Mouse (Mus musculus): ENCODE results near the gene Abcf1. TPM values are rescaled to one million over a fixed set of nuclear protein-coding genes. Genes with fewer than 3 reads are reported as not detected.

Gene Abcf1
- polyA plus RNA-seq, 1 experiment: 122 TPM

GRCm38 (mm10) chr17:35914975-35915374, 54.6 kb downstream of the Abcf1 start:
- Histone ChIP-seq H3K27ac (ENCODE audit: control insufficient read depth, insufficient read depth, low read depth, low read length) (no peak overlapping the region), H3K36me3 (ENCODE audit: control insufficient read depth, insufficient read depth, low read length) (peaks cover 5% of the 10 kb centered on the region), H3K4me1 (ENCODE audit: control insufficient read depth, insufficient read depth, low read length) (peaks cover 4% of the 10 kb centered on the region), H3K4me3 (ENCODE audit: control insufficient read depth, low read depth, low read length) (peak overlapping the region; percentile 96), H3K27me3 (ENCODE audit: control insufficient read depth, insufficient read depth, low read length) (no peaks in the 10 kb centered on the region)
- TF ChIP-seq CTCF (IDR thresholded peaks at IDR 0.05; ENCODE audit: control insufficient read depth, insufficient read depth, insufficient replicate concordance, low read depth, low read length): no peak
- TF ChIP-seq POLR2A (IDR thresholded peaks at IDR 0.05; ENCODE audit: control insufficient read depth, low read depth, low read length): no peak

GRCm38 (mm10) chr17:35909919-35910369, 59.6 kb downstream of the Abcf1 start, which contains the start of gene Atat1:
Gene Atat1 (minus strand): TSS chr17:35910075.
- peaks cover 6% of the 10 kb centered on the region for H3K4me1 ChIP-seq (ENCODE audit: control insufficient read depth, insufficient read depth, low read length)
- peak within 1 kb of the TSS; percentile 98 for H3K27ac ChIP-seq (ENCODE audit: control insufficient read depth, insufficient read depth, low read depth, low read length)
- peak within 1 kb of the TSS; percentile 94 for H3K4me3 ChIP-seq (ENCODE audit: control insufficient read depth, low read depth, low read length)
- TF ChIP-seq CTCF (IDR thresholded peaks at IDR 0.05; ENCODE audit: control insufficient read depth, insufficient read depth, insufficient replicate concordance, low read depth, low read length) (0 out of 2 replicates have a peak, but pooled peaks have one; percentile 4), POLR2A (IDR thresholded peaks at IDR 0.05; ENCODE audit: control insufficient read depth, low read depth, low read length) (peak; percentile 89)
- peaks cover 2% of the 10 kb centered on the region; the same call in 1 of the 2 replicates for H3K36me3 ChIP-seq (ENCODE audit: control insufficient read depth, insufficient read depth, low read length)
- no peaks in the 10 kb centered on the region for H3K27me3 ChIP-seq (ENCODE audit: control insufficient read depth, insufficient read depth, low read length)

- Histone ChIP-seq H3K36me3 (ENCODE audit: control insufficient read depth, insufficient read depth, low read length) (peaks cover 2% of the 10 kb centered on the region; the same call in 1 of the 2 replicates), H3K4me3 (ENCODE audit: control insufficient read depth, low read depth, low read length) (peak overlapping the region; percentile 94), H3K4me1 (ENCODE audit: control insufficient read depth, insufficient read depth, low read length) (peaks cover 6% of the 10 kb centered on the region), H3K27ac (ENCODE audit: control insufficient read depth, insufficient read depth, low read depth, low read length) (peak overlapping the region; percentile 98), H3K27me3 (ENCODE audit: control insufficient read depth, insufficient read depth, low read length) (no peaks in the 10 kb centered on the region)
- TF ChIP-seq CTCF (IDR thresholded peaks at IDR 0.05; ENCODE audit: control insufficient read depth, insufficient read depth, insufficient replicate concordance, low read depth, low read length) (no peak), POLR2A (IDR thresholded peaks at IDR 0.05; ENCODE audit: control insufficient read depth, low read depth, low read length) (no peak)
These were observed 60.2 kb downstream of the Abcf1 start for GRCm38 (mm10) chr17:35909186-35909918.

- no peak overlapping the region for H3K27ac ChIP-seq (ENCODE audit: control insufficient read depth, insufficient read depth, low read depth, low read length)
- no peaks in the 10 kb centered on the region for H3K27me3 ChIP-seq (ENCODE audit: control insufficient read depth, insufficient read depth, low read length)
- H3K36me3 ChIP-seq (ENCODE audit: control insufficient read depth, insufficient read depth, low read length): no peaks in the 10 kb centered on the region; the same call in 1 of the 2 replicates
- H3K4me1 ChIP-seq (ENCODE audit: control insufficient read depth, insufficient read depth, low read length): peaks cover 6% of the 10 kb centered on the region
- TF ChIP-seq CTCF (IDR thresholded peaks at IDR 0.05; ENCODE audit: control insufficient read depth, insufficient read depth, insufficient replicate concordance, low read depth, low read length): no peak
- TF ChIP-seq POLR2A (IDR thresholded peaks at IDR 0.05; ENCODE audit: control insufficient read depth, low read depth, low read length): no peak
- H3K4me3 ChIP-seq (ENCODE audit: control insufficient read depth, low read depth, low read length): no peak overlapping the region
These were observed 62.0 kb downstream of the Abcf1 start for GRCm38 (mm10) chr17:35907609-35908008.

Other genes starting within 250 kb of the Abcf1 start
- gene Ier3, start 148.1 kb downstream of the Abcf1 start, polyA plus RNA-seq (2012; rRNA removed): 1.4 TPM in 2 replicates
- 13.7 and 14.1 TPM in 2 replicates for gene Flot1, start 146.5 kb downstream of the Abcf1 start, polyA plus RNA-seq (2012; rRNA removed)
- gene Tubb5, start 131.5 kb downstream of the Abcf1 start, polyA plus RNA-seq (2012; rRNA removed): 54.0 and 59.4 TPM in 2 replicates
- 73.7 and 81.1 TPM in 2 replicates for gene Mdc1, start 128.2 kb downstream of the Abcf1 start, polyA plus RNA-seq (2012; rRNA removed)
- 179 and 201 TPM in 2 replicates for gene Nrm, start 108.4 kb downstream of the Abcf1 start, polyA plus RNA-seq (2012; rRNA removed)
- gene Ppp1r18, start 104.2 kb downstream of the Abcf1 start, polyA plus RNA-seq (2012; rRNA removed): 34.1 and 36.8 TPM in 2 replicates
- 81.3 and 89.0 TPM in 2 replicates for gene Dhx16, start 89.9 kb downstream of the Abcf1 start, polyA plus RNA-seq (2012; rRNA removed)
- gene 2310061I04Rik, start 72.3 kb downstream of the Abcf1 start, polyA plus RNA-seq (2012; rRNA removed): 144 and 172 TPM in 2 replicates
- 158 and 171 TPM in 2 replicates for gene Atat1, start 59.7 kb downstream of the Abcf1 start, polyA plus RNA-seq (2012; rRNA removed)
- gene Mrps18b, start 53.4 kb downstream of the Abcf1 start, polyA plus RNA-seq (2012; rRNA removed): 81.8 and 83.3 TPM in 2 replicates
- gene Ppp1r10, start 53.3 kb downstream of the Abcf1 start, polyA plus RNA-seq (2012; rRNA removed): 100 and 104 TPM in 2 replicates
- gene Gnl1, start 10.1 kb upstream of the Abcf1 start, polyA plus RNA-seq (2012; rRNA removed): 109 and 114 TPM in 2 replicates
- gene Prr3, start 10.5 kb upstream of the Abcf1 start, polyA plus RNA-seq (2012; rRNA removed): 35.7 and 38.2 TPM in 2 replicates
- 0.07 and 0.17 TPM in 2 replicates for gene H2-T24, start 50.8 kb upstream of the Abcf1 start, polyA plus RNA-seq (2012; rRNA removed)
- gene H2-T23, start 63.1 kb upstream of the Abcf1 start, polyA plus RNA-seq (2012; rRNA removed): 2.8 and 4.7 TPM in 2 replicates
- gene H2-T22, start 73.0 kb upstream of the Abcf1 start, polyA plus RNA-seq (2012; rRNA removed): 1.6 and 2.1 TPM in 2 replicates
- gene Gm6034, start 73.2 kb upstream of the Abcf1 start, polyA plus RNA-seq (2012; rRNA removed): not detected in 2 replicates
- 0.22 and 0.29 TPM in 2 replicates for gene Gm11127, start 88.6 kb upstream of the Abcf1 start, polyA plus RNA-seq (2012; rRNA removed)
- not detected in 2 replicates for gene Gm19684, start 151.9 kb upstream of the Abcf1 start, polyA plus RNA-seq (2012; rRNA removed)
- not detected in 2 replicates for gene Gm7030, start 159.7 kb upstream of the Abcf1 start, polyA plus RNA-seq (2012; rRNA removed)
- gene Gm8909, start 198.8 kb upstream of the Abcf1 start, polyA plus RNA-seq (2012; rRNA removed): 0.21 TPM in 1 of 2 replicates, not detected in the other
- 0.05 TPM in 1 of 2 replicates, not detected in the other for gene H2-T3, start 220.5 kb upstream of the Abcf1 start, polyA plus RNA-seq (2012; rRNA removed)